In genomic region chr15:86123409-86123808, GRCm38 (mm10) we compare ENCODE assay signal across 26 mouse cellular contexts.
A peak's percentile ranks its signal among the peaks of the same experiment; 100 is the strongest.
DNase-seq lines count a peak whose midpoint lies in the region; ATAC-seq and TF ChIP-seq lines count a peak whose summit lies in the region.
"Had no signal": no experiment of that assay in that cellular context is flagged by ENCODE, and none has a peak within 500 bp of the region (broad histone marks: within the 10 kb centered on the region; RNA-seq: fewer than 3 reads in every experiment).

No protein-coding gene starts in this region.

- H3K79me3 ChIP-seq in C2C12 (ENCODE audit: low read depth), result peaks cover 1% of the 10 kb centered on the region

- WGBS in liver, embryonic 12.5 days (ENCODE audit: insufficient replicate concordance), result 47% methylated on average over 4 of the region's 4 CpGs
- WGBS in liver, postnatal 0 days (ENCODE audit: insufficient replicate concordance), result 73% methylated on average over 4 of the region's 4 CpGs

- no peaks in the 10 kb centered on the region for H3K27me3 ChIP-seq in C2C12 (ENCODE audit: control insufficient read depth, insufficient read depth, insufficient read length)
- H3K27me3 ChIP-seq in liver, embryonic 12.5 days (replicated peaks), result no peaks in the 10 kb centered on the region
- H3K27me3 ChIP-seq in liver, postnatal 0 days (ENCODE audit: insufficient read depth, low read length), result no peaks in the 10 kb centered on the region
- H3K27me3 ChIP-seq: embryonic facial prominence, embryonic 15.5 days; heart, embryonic 13.5 days; midbrain, embryonic 13.5 days; Patski had no signal

- peaks cover 7% of the 10 kb centered on the region for H3K79me2 ChIP-seq in C2C12 (ENCODE audit: control insufficient read depth, insufficient read depth)

- 0 out of 2 replicates have a peak, but pooled peaks have one; percentile 23 for ATAC-seq in common myeloid progenitor, adult 5-6 weeks (replicated peaks; ENCODE audit: low read depth, poor library complexity, severe bottlenecking)
- ATAC-seq in liver, embryonic 12.5 days, result peak; percentile 71
- peak; percentile 56 for ATAC-seq in liver, postnatal 0 days
- ATAC-seq: Patski had no signal

- no peak overlapping the region for H3K4me3 ChIP-seq in C2C12 (ENCODE audit: insufficient read depth, poor library complexity, severe bottlenecking)
- H3K4me3 ChIP-seq in liver, embryonic 12.5 days, result no peak overlapping the region
- H3K4me3 ChIP-seq in liver, postnatal 0 days (ENCODE audit: low read depth, low read length), result no peak overlapping the region
- H3K4me3 ChIP-seq: embryonic facial prominence, embryonic 10.5 days; embryonic facial prominence, embryonic 15.5 days; gastrocnemius, adult 2 months; heart, adult 2 months; heart, embryonic 13.5 days; midbrain, embryonic 13.5 days had no signal

- peaks cover 22% of the 10 kb centered on the region for H3K4me1 ChIP-seq in liver, embryonic 12.5 days
- no peaks in the 10 kb centered on the region for H3K4me1 ChIP-seq in liver, postnatal 0 days (ENCODE audit: insufficient read depth)
- H3K4me1 ChIP-seq: embryonic facial prominence, embryonic 15.5 days had no signal

- peak; percentile 79 for TF ChIP-seq EP300 in liver, postnatal 0 days (IDR thresholded peaks at IDR 0.05; ENCODE audit: low read depth)

- H3K4me2 ChIP-seq in liver, embryonic 12.5 days, result no peak overlapping the region
- no peak overlapping the region for H3K4me2 ChIP-seq in liver, postnatal 0 days (ENCODE audit: low read depth, low read length)
- H3K4me2 ChIP-seq: embryonic facial prominence, embryonic 15.5 days; heart, embryonic 13.5 days; hindbrain, embryonic 14.5 days; lung, embryonic 14.5 days; midbrain, embryonic 13.5 days had no signal

- no peak overlapping the region for H3ac ChIP-seq in C2C12 (ENCODE audit: control insufficient read depth, insufficient read length, low read depth)

- H3K9ac ChIP-seq in liver, embryonic 12.5 days, result no peak overlapping the region
- no peak overlapping the region for H3K9ac ChIP-seq in liver, postnatal 0 days (replicated peaks)
- H3K9ac ChIP-seq: embryonic facial prominence, embryonic 15.5 days; heart, embryonic 13.5 days; hindbrain, embryonic 14.5 days; lung, embryonic 14.5 days; midbrain, embryonic 13.5 days had no signal

- no peaks in the 10 kb centered on the region for H3K9me3 ChIP-seq in liver, embryonic 12.5 days (replicated peaks)
- H3K9me3 ChIP-seq in liver, postnatal 0 days (ENCODE audit: low read length), result no peaks in the 10 kb centered on the region
- H3K9me3 ChIP-seq: embryonic facial prominence, embryonic 10.5 days; embryonic facial prominence, embryonic 15.5 days; heart, embryonic 13.5 days; midbrain, embryonic 13.5 days had no signal

- H3K36me3 ChIP-seq in C2C12 (ENCODE audit: control insufficient read depth, insufficient read depth), result peaks cover 95% of the 10 kb centered on the region
- H3K36me3 ChIP-seq in liver, embryonic 12.5 days, result peaks cover 86% of the 10 kb centered on the region
- peaks cover 59% of the 10 kb centered on the region for H3K36me3 ChIP-seq in liver, postnatal 0 days (replicated peaks; ENCODE audit: insufficient read depth, low read length)

- peak overlapping the region; percentile 47; the same call in 1 of the 2 replicates for H3K27ac ChIP-seq in liver, embryonic 12.5 days
- no peak overlapping the region for H3K27ac ChIP-seq in liver, postnatal 0 days (ENCODE audit: low read depth)
- H3K27ac ChIP-seq: embryonic facial prominence, embryonic 10.5 days; embryonic facial prominence, embryonic 15.5 days; heart, embryonic 13.5 days; hindbrain, embryonic 14.5 days; midbrain, embryonic 13.5 days had no signal

- no peak for DNase-seq in liver, postnatal 0 days
- DNase-seq in layer of hippocampus, adult 9-10 months (ENCODE audit: low spot score), result no peak
- DNase-seq in lung, postnatal 4 days, result no peak
- no peak for DNase-seq in gastrocnemius, adult 8-10 months (ENCODE audit: low spot score in 2 of 2)
- DNase-seq in frontal cortex, postnatal 10 days (ENCODE audit: low spot score in 2 of 2), result no peak
- DNase-seq: adrenal gland, postnatal 10 days; cerebellum, adult 9-11 months; gastrocnemius, adult 2 months; heart, postnatal 10 days; kidney, postnatal 14 days; left cerebral cortex, postnatal 4 days; lung, embryonic 14.5 days; lung, postnatal 14 days; right cerebral cortex, postnatal 14 days; thymus, adult 18-20 months; thymus, postnatal 25 days had no signal

- no peak for TF ChIP-seq CTCF in C2C12 (IDR thresholded peaks at IDR 0.05; ENCODE audit: control insufficient read depth, insufficient read depth, insufficient read length)
- no peak for TF ChIP-seq CTCF in liver, postnatal 0 days (IDR thresholded peaks at IDR 0.05; ENCODE audit: low read depth)

TF ChIP-seq in C2C12, 6 proteins besides CTCF, POLR2A, EP300 and RAD21:
- peak; percentile 46 for TF ChIP-seq MYOD1 (IDR thresholded peaks at IDR 0.05; ENCODE audit: control insufficient read depth, insufficient read length, low read depth)
- TF ChIP-seq FOSL1 (IDR thresholded peaks at IDR 0.05; ENCODE audit: insufficient read depth, low read length, poor library complexity, severe bottlenecking), result no peak
